Mouse (Mus musculus): ENCODE measurements around the gene Myf5.

Myf5 gene

DNA sequence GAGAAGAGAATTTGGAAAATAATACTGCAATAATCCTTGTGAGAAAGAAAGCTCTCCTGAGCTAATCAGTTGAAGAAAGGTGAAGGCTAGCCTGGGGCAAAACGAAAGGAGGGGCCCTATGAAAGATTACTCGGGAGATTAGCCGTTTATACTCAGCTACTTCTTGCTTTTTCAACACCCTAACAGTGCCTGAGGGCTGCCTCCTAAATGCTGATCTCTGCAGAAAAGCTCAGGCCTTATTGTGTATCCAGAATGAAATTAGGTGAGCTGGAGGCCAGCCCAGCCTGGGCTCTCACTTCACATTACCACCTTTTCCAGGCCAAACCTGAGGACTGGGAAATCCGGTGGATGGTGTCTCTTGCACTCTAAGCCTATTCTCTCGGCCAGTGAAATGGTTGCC lies 49.0 kb downstream of the Myf5 start:
- no peak for DNase-seq (ENCODE audit: extremely low read depth, low read depth, low spot score)

All from fat pad, adult 2 months (tissue).